In the genomic region with DNA sequence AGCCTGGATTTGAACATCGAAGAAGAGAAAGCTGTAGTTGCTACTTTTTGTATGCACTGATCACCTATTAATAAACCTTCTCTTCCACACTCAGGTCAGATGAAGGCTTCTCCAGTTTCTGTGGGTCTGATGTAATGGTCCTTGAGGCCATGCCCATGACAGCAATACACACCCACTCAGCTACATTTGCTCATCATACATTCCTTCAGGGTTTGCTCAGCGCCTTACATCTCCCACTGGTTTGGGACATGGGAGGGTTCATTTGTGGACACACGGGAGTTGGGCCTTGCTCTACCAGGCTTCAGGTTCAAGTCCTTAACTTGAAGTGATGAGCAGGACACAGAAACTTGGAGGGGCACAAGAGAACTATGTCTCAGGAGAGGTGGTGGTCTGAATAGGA, we compare ENCODE assay signal across 25 mouse cellular contexts. TPM values are rescaled to one million over a fixed set of nuclear protein-coding genes. Genes with fewer than 3 reads are reported as not detected.
DNase-seq lines count a peak whose midpoint lies in the region.
"Had no signal": no experiment of that assay in that cellular context is flagged by ENCODE, and none has a peak within 500 bp of the region (broad histone marks: within the 10 kb centered on the region; RNA-seq: fewer than 3 reads in every experiment).

No protein-coding gene starts in this region.

- peak; percentile 57 for DNase-seq in adrenal gland, adult 2 months
- DNase-seq in adrenal gland, postnatal 4 days (ENCODE audit: low spot score in 2 of 2) = no peak
- peak; percentile 13 for DNase-seq in 3T3-L1 (ENCODE audit: low read depth, low spot score)
- no peak for DNase-seq in cerebellum, postnatal 25 days
- DNase-seq: adrenal gland, adult 8-10 months; adrenal gland, postnatal 10 days; adrenal gland, postnatal 14 days; adrenal gland, postnatal 25 days; adrenal gland, postnatal 36 days; B cell, adult 2 months; cerebellum, adult 11 months; cerebellum, adult 11-12 months; cerebellum, adult 18-20 months; cerebellum, adult 2 months; cerebellum, adult 8-10 months; cerebellum, adult 9-10 months had no signal

RNA-seq across cellular contexts. Expression of a gene that starts 44.1 kb away (rescaled TPM):
- total RNA-seq in adrenal gland, adult 2 months (2021) = not detected
- not detected in 2 replicates for polyA plus RNA-seq in adrenal gland, adult 2 months (2012; rRNA removed)
- not detected for total RNA-seq in adrenal gland, postnatal 4 days (2021)
- total RNA-seq: adrenal gland, adult 18-20 months; adrenal gland, postnatal 10 days; adrenal gland, postnatal 14 days; adrenal gland, postnatal 25 days; adrenal gland, postnatal 36 days; CH12.LX; ES-E14; G1E; MEL had no signal
- polyA plus RNA-seq: activated CD4-positive, CD25-positive, alpha-beta regulatory T cell, adult 4 months; C2C12; CD4-positive, CD25-positive, alpha-beta regulatory T cell, adult 4 months; G1E; Patski had no signal

Comparison
In these comparisons a context has a peak if more than half of its experiments do, and no peak if none do; other contexts are left out.
1. DNase-seq: peak in adrenal gland, adult 2 months (single experiment) and 3T3-L1 (single experiment); none in adrenal gland, postnatal 4 days (0 of 2) and cerebellum, postnatal 25 days (0 of 2).